Mouse (Mus musculus) neural tube, postnatal 0 days (tissue): ENCODE data around the gene Lrp8. TPM values are rescaled to one million over a fixed set of nuclear protein-coding genes. Genes with fewer than 3 reads are reported as not detected.

Source experiments
- polyA plus RNA-seq: library from polyadenylated mRNA; unstranded; fragments of >200 nt; fragmentation: Nextera tagmentation; extraction: Ambion mirVana; gene quantifications from 2 replicates; pipeline ENCODE4 v1.2.1, GENCODE M21; 2015

Gene Lrp8
- 41.2 and 49.3 TPM in 2 replicates for polyA plus RNA-seq

DNA sequence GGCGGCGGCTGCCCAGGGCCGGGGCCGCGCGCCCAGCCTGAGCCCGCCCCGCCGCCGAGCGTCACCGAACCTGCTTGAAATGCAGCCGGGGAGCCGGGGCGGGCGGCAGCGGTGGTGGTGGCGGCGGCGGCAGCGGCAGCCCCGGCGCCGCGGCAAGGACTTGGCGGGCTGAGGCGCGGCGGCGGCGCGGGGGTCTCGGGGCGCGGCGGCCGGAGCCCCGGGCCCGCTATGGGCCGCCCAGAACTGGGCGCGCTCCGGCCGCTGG lies at the start of gene Lrp8:
Gene Lrp8 (plus strand): TSS at position 77 of the 265 bp plus-strand sequence.

DNA sequence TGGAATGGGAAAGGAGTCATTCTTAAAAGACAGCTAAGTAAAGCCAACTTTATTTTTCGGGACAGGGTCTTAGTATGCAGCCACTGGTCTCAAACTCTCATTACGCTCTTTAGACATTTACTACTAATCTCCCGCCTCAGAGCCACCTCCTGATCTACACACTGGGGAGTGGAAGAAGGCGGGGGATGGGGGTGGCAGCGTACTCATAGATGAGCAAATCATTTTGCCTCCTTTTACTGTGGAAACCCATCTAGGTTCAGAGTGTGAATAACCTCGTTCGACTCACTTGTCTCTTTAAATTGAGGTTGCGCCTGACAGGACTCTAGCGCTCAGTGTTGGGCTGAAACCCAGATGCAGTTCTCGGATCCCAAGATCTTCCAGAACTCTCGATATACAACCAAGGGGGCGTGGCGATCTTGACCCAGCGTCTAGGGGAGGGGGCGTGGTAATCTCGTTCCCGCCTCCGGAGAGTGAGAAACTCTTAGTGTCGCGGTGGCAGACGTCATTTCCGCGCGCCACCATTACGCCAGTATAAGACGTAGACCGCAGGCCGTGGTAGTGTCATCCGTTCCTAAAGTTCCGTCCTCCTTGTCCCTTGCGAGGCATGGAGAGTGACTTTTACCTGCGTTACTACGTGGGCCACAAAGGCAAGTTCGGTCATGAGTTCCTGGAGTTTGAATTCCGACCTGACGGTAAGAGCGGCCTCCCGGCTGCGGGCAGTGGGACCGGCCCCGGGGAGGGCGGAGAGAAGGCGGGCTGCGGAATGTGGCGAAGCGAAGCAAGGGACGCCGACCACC lies 77.4 kb downstream of the Lrp8 start, which contains the start of gene Magoh:
Gene Magoh (plus strand): TSS at position 502 of the 797 bp plus-strand sequence.

DNA sequence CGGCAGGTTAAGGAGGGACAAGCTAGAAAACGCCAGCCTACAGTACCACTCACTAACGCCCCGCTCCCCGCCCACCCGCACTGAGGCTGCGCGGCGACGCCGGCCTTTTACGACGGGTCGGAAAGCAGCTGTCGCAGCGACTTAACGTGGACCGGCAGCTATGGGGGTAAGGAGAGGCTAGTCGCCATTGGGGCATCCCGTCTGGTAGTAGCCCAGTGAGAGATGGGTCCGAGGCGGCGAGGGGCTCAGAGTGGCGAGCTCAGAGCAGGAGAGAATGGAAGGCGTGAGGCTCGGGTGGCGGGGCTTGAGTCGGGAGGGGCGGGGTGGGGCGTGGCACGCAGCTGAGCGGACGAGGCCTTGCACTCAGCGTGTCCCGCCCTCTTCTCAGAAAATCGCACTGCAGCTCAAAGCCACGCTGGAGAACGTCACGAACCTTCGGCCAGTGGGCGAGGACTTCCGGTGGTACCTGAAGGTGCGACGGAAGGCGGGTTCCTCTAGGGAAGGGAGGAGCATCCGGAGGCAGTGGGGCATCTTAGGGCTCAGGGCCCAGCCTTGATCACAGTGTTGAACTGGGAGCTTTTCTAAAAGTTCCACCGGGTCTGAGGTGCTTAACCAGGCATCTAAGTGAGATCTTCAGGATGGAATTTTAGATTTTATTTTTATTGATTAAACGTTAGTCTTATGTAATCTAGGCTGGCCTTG lies 87.8 kb downstream of the Lrp8 start, which contains the start of gene 0610037L13Rik:
Gene 0610037L13Rik (plus strand): TSS at position 83 of the 702 bp plus-strand sequence.

DNA sequence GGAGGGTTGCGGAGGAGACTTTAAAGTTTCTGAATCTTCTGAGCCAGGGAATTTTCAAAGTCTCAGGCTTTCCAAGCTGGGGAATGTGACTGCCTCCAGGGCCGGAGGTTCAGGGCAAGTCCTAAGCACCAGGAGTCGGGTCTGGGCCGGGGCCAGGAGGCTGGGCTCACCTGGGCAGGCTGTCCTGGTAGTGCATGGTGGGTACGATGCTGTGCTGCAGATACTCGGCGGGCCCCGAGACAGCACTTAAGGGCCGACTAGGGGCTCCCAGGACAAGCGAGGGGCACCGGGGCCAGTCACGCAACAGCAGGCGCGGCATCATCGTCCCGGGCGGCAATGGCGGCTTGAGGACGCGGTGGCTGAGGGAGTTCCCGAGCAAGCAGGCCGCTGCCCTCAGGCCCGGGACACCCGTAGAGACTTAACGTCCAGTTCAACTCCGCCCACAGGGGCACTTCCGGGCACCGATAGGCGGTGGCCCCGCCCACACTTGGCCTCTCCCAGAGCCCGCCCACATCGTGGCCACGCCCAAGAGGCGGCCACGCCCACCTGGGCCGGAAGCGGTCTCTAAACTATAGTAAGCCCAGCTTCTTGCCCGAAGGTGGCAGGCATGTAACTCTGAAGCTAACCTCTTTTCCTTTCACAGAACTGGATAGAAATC lies 121.2 kb downstream of the Lrp8 start, which contains the start of gene Cpt2:
Gene Cpt2 (minus strand): TSS at position 466 of the 658 bp plus-strand sequence.

Other genes with a start within 250 kb of the Lrp8 start
- 6.7 and 7.5 TPM in 2 replicates for gene Dmrtb1, start 118.0 kb upstream of the Lrp8 start, polyA plus RNA-seq
- 101 and 108 TPM in 2 replicates for gene Magoh, start 77.5 kb downstream of the Lrp8 start, polyA plus RNA-seq
- gene 0610037L13Rik, start 87.6 kb downstream of the Lrp8 start, polyA plus RNA-seq, result 110 and 113 TPM in 2 replicates
- gene Cpt2, start 121.3 kb downstream of the Lrp8 start, polyA plus RNA-seq, result 13.4 and 13.8 TPM in 2 replicates
- not detected in 2 replicates for gene Slc1a7, start 166.1 kb downstream of the Lrp8 start, polyA plus RNA-seq